Mouse (Mus musculus) thymus, postnatal 14 days (tissue): ENCODE results near the gene Pkmyt1.

Experiments used
- DNase-seq: peaks from one replicate; pipeline ENCODE4 v3.0.0; 2021

The Pkmyt1 gene

DNA sequence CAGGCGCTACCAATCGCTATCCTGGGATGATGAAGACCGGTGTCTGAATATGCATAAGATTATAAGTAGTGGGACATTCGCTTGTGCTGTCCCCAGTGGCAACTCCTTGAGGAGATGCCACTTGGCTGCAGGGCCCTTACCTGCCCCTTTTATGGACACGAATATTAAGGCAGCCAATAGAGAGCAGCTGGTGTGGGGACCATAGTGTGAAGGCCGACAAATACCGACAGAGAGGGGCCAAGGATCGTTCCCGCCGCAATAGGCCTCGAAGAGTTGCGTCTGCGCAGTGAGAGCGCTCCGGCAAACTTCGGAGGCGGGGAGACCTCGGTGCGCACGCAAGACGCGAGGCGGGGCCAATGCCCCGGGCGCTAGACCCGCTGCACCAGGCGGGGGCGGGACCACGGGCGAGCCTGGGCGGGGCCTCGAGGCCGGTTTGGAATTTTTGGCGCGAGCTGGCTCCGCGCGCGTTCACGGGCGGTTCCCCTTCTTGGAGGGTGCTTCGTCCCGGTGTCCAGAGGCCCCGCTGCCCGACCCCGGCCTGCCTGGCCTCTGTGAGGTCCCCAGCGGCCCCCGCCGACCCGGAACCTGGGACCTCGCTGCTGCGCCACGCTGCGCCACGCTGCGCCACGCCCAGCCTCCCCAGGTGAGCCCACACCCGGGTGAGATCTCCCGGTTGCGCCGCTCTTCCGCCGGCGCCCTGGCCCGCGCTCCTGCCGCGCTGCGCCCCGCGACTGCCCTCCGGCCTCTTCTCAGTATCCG is at the start of gene Pkmyt1:
Gene Pkmyt1 (plus strand): TSS at position 338 of the 759 bp plus-strand sequence.
- DNase-seq = peak; percentile 97

DNA sequence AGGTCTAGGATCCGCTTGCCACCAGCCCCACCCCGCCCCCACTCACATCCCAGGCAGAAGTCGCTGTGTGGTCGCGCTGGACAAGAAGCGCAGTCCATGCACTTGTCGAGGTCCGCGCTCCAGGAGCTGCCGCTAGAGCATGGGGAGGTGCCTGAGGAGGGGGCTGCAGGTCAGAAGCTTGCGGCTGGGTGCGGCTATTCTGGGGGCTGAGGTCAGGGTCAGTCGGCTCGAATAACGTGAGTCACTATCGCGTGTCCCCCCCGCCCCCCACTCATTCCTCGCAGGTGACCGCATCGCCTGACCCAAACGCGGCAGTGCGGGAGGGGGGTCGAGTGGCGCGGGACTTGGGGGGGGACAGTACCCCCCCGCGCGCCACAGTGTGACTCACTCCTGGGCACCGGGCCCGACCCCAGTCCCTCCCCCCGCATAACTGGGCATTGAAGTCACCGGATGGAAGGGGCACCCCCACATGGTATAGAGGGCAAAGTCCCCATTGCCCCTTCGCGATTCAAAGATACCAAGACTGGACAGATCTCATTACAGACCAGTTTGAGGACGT is 49.6 kb upstream of the Pkmyt1 start:
- peak; percentile 50 for DNase-seq

DNA sequence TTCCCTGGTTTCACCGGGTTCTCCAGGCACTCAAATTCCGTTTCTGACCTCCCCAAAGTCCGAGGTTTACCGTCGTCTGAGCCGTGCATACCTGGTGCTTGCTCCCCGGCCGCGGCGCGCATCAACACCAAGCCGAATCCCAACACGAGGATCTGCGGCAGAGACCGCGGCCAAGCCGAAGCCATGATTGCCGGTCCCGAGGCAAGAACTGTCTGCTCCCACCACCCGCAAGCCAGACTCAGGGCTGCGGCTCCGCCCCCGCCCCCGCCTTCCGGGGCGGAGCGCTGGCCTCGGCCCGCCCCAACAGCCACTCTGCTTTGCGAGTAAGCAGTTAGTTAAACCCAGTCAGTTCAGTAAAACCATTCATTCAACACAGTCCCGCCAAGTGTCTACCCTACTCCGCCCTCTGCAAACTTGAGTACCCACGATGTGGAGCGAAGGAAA is 48.9 kb upstream of the Pkmyt1 start, which contains the start of gene Tnfrsf12a:
Gene Tnfrsf12a (minus strand): TSS at position 233 of the 444 bp plus-strand sequence.
- peak; percentile 91 for DNase-seq

DNA sequence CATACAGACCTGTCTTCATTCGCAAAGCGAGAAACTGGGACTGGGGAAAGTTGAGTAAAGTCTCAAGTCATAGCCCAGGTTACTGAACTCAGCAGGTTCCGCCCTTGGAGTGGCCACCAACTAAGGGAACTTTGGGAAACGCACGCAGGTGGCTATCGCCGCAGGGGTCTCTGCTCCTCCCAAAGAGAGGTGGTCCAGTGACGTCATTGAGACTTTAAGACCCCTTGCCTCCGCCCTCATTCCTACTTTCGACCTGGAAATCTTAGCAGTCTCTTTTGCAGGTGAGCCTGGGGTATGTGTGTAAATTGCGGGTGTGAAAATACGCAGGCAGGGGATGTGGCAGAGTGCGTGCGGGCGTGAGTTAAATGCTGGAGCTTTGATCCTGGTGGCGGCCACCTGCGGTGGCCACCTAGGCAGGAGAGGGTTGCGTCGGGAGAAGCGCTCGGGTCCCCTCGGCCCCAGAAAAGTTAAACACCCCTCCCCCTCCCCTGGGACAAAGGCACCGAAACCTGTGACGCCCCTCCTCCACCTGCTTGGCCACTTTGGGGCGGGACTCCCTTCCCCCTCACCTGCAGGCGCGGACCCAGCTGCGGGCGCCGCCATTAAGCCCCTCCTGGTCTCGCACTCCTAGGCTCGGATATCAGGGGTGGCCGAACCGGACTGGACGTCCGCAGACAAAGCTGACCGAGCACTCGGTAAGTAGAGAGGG is 46.9 kb upstream of the Pkmyt1 start, which contains the start of gene Cldn6:
Gene Cldn6 (plus strand): TSS at position 123 of the 709 bp plus-strand sequence.
- DNase-seq = no peak

DNA sequence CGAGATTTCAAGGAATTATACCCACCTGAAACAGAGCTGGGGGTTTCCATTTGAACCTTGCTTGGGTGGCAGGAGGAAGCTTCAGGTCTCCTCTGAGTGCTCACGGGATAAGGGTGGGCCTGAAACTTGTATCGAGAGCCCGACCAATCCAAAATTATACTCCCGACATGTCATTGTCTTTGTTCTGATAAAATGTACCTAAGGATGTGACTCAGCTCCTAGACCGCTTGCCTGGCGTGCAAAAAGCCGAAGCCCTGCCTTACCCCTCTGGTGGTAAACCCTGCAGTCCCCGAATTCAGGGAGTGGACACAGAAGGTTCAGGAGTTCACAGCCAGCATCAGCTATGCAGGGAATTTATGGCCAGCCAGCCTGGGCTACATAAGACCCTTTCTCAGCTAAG is 45.8 kb upstream of the Pkmyt1 start:
- no peak for DNase-seq

DNA sequence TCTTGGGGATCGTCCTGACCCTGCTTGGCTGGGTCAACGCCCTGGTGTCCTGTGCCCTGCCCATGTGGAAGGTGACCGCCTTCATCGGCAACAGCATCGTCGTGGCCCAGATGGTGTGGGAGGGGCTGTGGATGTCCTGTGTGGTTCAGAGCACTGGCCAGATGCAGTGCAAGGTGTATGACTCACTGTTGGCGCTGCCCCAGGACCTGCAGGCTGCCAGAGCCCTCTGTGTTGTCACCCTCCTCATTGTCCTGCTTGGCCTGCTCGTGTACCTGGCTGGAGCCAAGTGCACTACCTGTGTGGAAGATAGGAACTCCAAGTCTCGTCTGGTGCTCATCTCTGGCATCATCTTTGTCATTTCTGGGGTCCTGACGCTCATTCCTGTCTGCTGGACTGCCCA is 45.0 kb upstream of the Pkmyt1 start:
- DNase-seq = no peak

DNA sequence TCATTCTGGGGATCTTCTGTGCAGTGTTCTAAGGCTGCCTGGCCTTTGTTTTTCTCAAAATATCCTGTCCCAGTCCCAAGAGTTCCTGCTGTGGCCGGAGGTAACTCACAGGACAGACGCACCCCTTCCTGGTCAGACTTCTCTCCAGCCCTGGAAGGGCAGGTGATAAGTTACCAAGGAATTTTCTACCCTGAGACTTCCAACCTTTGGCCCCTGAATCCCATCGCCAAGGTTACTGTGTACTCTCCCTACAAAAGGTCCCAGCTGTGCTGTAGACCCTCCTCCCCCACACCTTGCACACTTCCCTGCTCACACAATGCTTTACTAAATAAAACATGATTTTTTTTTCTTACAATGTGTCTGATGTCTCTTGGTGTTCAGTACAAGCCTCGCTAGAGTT is 44.0 kb upstream of the Pkmyt1 start:
- DNase-seq = no peak

DNA sequence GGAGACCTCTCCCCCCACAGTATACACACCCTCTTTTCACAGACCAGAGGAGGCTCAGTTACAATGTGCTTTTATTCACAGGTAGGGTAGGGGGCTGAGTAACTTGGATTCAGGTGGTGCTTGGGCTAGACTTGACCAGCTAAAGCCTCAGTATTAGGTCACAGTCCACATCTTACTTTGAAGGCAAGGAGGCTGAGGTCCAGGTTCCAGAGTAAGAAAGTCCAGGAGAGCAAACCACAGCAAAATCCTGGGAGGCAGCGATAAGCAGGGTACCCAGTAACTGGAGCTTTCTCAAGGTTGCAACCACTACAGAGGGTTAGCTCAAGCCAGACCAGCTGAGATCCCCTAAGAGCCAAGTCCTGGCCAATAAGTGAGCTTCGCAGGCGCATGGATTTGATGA is 43.6 kb upstream of the Pkmyt1 start:
- no peak for DNase-seq

DNA sequence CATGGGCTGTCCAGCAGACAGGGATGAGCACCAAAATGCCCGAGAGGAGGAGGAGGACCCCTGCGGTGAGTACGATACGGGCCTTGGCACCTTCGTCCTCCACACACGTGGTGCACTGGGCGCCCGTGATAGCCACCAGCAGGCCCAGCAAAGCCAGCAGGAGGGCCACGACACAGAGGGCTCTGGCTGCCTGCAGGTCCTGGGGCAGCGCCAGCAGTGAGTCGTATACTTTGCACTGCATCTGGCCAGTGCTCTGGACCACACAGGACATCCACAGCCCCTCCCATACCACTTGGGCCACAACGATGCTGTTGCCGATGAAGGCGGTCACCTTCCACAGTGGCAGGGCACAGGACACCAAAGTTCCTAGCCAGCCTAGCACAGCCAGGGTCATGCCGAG is 42.9 kb upstream of the Pkmyt1 start:
- DNase-seq = no peak

DNA sequence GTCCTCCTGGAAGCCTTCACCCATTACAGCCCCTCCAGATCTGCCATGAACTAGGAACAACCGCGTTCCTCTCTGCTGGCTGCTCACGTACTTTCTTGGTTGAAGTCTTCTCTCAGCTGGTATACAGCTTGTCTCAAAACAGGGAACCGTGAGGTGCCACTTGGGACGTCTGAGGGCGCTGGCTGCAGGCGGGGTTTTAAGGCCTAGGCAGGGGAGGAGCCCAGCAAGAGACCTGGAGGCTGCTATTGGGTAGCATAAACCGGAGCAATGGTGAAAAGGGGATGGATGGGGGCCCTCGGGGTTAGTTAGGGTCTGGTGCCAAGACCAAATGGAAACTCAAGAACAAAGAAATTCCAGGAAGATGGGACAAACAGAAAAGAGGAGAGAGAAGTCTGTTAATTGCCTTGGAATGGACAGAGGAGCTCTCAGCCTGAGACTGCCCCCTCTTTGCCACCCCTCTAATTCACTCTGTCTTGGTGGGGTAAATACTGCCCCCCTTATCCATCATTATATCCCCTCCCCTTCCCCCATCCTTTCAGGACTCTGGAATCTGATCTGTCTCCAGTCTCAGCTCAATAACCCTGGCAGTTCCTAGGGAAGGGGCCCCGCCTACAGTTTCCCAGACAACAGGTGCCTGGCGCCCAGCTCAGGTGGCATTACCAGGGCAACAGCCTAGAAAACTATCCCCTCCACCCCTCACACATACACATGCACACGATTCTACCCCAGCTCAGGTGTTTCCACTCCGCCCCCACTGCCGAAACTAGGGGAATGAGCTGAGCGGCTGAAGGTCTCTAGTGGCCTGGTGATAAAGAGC is 42.1 kb upstream of the Pkmyt1 start, which contains the start of gene Cldn9:
Gene Cldn9 (minus strand): TSS at position 171 of the 817 bp plus-strand sequence.
- no peak for DNase-seq

DNA sequence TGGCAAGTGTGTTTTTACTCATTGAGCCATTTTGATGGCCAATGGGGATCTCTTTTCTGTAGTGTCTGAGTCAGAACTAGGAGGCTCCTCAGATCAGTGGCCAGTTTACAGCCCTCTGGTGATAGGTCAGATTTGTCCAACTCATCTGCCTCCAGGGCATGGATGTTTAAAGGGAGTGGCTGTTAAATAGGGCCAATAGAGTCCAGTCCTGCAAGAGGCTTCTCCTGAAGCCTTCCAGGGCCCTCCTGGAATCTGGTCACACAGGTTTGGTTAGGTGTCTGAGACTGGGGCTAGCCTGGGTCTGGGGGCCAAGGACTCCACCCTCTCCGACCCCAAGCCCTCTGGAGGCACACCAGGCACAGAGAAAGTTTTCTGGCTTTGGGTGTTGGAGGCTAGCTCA is 31.6 kb upstream of the Pkmyt1 start:
- no peak for DNase-seq

DNA sequence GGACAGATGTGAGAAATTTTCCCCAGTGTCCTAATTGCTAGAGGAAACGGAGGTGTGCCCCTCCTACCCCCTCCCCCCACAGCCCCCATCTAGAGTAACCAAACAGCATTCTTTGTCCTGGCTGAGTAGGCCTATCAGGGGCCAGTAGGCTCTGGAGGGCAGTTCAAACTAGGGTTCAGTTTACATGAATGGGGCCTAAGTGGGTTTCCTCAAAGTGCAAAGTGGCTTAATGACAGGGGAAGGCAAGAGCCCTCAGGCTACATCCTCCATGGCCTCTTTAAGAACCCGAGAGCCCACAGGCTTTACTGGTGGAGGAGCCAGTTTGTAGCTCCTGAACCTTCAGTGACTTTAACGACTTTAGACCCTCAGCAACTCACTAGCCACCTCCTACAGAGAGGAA is 30.3 kb upstream of the Pkmyt1 start:
- DNase-seq = no peak

DNA sequence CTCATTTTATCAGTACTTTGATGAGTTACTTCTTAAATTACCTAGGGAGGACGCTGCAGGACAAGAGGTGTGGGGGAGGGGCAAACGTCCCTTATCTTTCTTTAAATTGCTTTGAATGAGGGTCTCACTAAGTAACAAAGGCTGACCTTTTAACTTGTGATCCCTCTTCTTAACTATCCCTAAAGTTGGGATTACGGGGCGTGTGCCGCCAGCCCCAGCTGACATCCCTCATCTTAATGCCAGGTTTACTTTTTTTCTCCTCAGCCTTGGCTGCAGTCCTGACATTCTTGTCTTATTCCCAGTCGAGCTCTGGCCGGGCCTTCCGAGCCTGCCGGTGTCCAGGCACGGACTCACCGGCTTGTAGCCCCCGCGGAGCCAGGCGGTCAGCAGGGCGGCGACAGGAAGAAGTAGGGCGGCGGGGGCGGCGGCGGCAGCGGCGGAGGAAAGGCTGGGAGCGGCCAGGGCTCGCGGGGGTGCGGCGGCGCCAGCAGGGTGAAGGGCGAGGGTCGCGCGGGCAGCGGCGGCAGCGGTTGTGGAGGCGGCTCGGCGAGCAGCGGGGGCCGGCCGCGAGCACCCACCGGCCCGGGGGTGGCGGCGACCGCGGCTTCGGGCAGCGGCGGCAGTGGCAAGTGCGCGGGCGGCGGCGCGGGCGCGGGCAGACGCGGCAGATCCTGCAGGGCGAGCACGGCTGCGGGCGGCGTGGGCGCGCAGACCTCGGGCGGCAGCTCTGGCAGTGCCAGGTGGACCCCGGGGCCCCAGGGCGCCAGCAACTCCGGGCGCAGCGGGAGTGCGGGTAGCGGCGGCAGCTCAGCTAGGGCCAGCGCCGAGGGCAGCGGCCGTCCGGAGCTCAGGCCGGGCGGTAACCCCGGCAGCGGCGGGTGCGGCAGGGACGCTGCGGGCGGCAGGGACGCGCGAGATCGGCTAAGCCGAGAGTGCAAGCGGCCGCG is 26.7 kb upstream of the Pkmyt1 start:
- DNase-seq = peak; percentile 25

DNA sequence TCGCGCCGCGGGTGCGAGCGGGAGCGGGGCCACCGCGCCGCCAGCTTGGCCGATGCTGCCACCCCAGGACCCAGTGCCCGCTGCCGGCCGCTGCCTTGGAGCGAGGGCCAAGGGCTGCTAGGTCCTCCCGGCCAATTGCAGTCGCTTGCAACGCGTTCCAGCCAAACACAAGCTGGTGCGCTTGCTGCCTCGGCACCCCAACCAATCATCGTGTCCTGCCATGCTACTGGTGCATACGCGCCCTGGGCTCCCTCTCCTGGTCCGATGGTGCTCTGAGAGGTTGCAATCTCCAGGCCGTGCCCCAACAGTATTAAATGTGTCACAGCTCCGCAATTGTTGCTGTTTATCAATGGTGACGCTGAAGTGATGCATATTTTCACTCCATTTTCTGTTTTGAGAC is 26.1 kb upstream of the Pkmyt1 start:
- peak; percentile 85 for DNase-seq

DNA sequence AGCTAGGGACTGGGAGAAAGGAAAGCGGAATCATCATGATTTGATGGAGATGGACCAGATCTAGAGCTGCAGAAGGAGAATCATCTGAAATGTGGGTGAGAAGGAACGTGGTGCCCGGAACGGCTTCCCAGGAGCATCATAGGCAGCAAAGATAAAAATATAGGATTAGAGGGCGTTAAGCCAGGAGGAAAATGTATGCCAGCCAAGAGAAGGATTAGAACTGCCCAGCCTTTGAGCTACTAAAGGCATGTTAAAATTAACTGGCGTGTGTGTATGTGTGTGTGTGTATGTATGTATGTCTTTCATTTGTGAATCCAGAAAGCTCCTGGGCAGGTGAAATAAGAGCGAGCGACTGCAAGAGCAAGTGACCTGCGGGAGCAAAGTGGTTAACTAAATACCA is 22.8 kb upstream of the Pkmyt1 start:
- DNase-seq = no peak

DNA sequence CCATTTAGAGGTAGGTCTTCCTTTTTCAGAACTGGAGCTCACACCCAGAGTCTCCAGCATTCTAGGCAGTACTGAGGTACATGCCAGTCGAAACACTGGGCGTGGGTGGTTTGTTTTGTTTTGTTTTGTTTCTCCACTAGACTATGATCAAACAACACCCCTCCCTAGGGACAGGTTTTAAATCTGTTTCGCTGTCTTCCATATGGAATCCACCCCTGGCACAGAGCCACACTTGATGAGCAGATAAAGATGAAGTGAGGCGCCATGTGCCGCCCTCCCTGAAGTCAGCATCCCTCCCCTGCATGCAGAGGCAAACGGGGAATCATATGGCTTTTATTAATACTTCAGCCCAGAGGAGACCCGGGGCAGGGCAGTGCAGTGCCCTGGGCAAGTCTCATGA is 21.4 kb upstream of the Pkmyt1 start:
- DNase-seq = no peak

DNA sequence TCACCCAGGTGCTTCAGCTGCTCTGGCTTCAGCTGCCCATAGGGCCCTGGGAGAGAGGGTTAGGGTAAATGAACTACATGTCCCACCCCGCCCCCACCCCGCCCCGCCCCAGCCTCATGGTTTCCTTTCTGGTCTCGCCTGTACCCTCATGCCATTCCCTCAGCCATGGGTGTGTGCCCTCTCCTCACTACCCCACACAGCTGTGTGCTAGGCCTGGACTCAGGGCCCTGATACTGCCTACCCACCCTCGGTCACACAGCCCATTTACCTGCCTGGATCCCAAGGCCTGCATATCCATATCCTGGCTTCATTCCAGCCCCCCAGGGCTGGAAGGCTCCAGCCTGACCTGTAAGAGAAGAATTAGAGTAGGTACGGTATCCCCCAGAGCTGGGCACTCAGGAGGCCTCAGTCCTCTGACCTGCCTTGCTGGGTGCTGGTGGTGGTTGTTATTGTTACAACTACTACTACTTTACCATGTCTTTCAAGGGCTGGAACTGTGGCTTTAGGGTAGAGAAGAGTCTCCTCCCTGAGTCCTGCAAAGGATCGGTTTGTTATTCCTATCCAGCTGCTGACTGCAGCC is 20.5 kb upstream of the Pkmyt1 start:
- DNase-seq = no peak

DNA sequence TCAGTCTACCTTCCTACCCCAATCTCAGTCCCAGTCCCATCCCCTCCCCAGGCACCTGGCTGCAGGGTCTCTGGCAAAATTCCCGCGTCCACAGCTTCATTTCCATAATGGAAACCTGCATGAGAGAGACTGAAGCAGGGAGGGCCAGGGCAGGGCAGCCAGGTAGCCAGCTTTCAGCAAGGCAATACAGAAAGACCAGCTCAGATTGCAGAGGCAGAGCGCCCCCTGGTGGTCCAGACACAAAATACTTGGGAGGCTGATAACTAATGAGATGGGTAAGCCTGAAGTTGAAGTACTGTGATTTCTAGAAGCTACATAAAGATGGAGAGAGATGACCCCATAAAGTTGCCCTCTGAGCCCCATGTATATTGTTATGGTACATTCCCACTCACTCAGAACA is 19.9 kb upstream of the Pkmyt1 start:
- peak; percentile 72 for DNase-seq

DNA sequence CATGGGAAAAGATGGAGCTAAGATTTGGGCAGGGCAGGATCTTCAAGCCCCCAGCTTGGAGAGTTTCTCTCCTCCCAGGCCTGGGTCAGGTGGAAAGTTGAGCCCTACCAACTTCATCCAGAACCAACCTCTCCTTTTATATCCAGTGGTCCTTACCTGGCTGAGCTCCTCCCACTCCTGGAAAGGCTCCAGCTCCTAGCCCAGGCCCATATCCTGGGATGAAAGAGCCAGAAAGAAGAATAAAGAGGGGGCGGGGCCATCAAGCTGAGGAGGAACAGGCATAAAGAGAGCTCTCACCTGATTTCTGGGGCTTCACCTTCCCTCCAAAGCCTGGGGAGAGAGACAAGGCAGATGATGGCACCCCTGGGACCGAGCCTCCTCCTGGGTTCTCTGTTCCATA is 9.1 kb upstream of the Pkmyt1 start:
- DNase-seq = no peak

DNA sequence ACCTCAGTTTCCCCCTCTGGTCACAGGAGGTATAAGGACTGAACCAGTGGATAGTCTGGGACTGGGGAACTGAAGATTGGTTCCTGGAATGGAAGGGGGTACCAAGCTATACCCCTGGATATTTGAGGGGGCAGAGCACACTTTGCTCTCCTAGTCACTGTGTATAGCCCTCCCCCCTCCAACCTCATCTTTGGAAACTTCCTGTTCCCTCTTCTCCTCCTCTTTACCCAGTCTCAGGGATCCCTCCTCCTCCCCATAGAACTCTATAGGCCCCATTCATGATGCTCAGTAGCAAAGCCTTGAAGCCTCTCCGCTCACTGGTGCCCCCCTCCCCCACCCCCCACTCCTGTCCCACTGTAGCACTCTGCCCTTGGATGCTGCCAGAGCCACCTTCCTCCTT is 6.7 kb upstream of the Pkmyt1 start:
- DNase-seq = no peak

DNA sequence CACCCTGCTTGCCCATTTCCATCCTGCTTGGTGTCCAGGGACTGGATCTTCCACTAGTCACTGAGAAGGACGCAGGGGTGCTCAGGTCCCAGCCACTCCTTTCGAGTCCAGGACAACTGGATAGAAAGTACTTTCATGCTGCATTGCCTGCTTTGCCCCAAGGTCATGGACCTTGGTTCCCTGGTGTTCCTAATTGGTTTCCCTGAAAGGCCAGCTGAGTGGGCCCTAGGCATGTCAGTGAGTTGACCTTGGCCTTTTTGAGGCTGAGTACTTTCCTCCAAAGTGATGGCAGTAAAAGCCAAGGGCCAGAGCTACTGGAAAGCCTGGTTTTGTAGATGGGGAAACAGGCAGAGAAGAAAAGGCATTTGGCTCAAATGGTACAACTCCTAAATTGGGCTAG is 4.2 kb upstream of the Pkmyt1 start:
- no peak for DNase-seq
